Mouse (Mus musculus) heart, postnatal 0 days (tissue): ENCODE data around the gene Slc25a36. TPM values are rescaled to one million over a fixed set of nuclear protein-coding genes. Genes with fewer than 3 reads are reported as not detected.
A peak's percentile ranks its signal among the peaks of the same experiment; 100 is the strongest.

Experiments
- ATAC-seq: fragments of 200-750 bp; cut with Nextera tagmentation; 2 replicates; pipeline ENCODE4 v1.8.0; 2017; ENCODE audit warnings: low read depth, moderate number of reproducible peaks, moderate library complexity; ENCODE audit not compliant: insufficient read depth
- DNase-seq: peaks from one replicate; pipeline ENCODE4 v3.0.0-alpha.2; 2016; ENCODE audit warnings: low spot score
- H3K27ac ChIP-seq: fragments of 300-500 bp; sonication (generic); 2 replicates; pipeline ENCODE4 v1.5.1; 2014; ENCODE audit warnings: low read depth, mild to moderate bottlenecking
- H3K27me3 ChIP-seq: fragments of 300-500 bp; sonication (generic); 2 replicates; pipeline ENCODE4 v1.6.1; 2014; ENCODE audit warnings: low read length, mixed read lengths; ENCODE audit not compliant: control insufficient read depth, insufficient read depth
- H3K36me3 ChIP-seq: fragments of 300-500 bp; sonication (generic); replicated peaks from 2 replicates; pipeline ENCODE4 v1.6.1; 2014; ENCODE audit warnings: low read length, mixed read lengths; ENCODE audit not compliant: control insufficient read depth, insufficient read depth
- H3K4me1 ChIP-seq: fragments of 300-500 bp; sonication (generic); 2 replicates; pipeline ENCODE4 v1.6.1; 2014; ENCODE audit warnings: antibody characterized with exemption; ENCODE audit not compliant: control insufficient read depth, insufficient read depth
- H3K4me2 ChIP-seq: fragments of 300-500 bp; sonication (generic); 2 replicates; pipeline ENCODE4 v1.6.1; 2014; ENCODE audit warnings: low read depth, mild to moderate bottlenecking, low read length, moderate library complexity
- H3K4me3 ChIP-seq: fragments of 300-500 bp; sonication (generic); 2 replicates; pipeline ENCODE4 v1.5.1; 2014; ENCODE audit warnings: low read depth, low read length
- H3K9ac ChIP-seq: fragments of 300-500 bp; sonication (generic); replicated peaks from 2 replicates; pipeline ENCODE4 v1.6.1; 2014; ENCODE audit warnings: low read depth, low read length, mixed read lengths
- H3K9me3 ChIP-seq: fragments of 300-500 bp; sonication (generic); replicated peaks from 2 replicates; pipeline ENCODE4 v1.6.1; 2016; ENCODE audit warnings: low read length; ENCODE audit not compliant: control insufficient read depth
- CTCF ChIP-seq: IDR thresholded peaks from 2 replicates; pipeline ENCODE4 v1.5.1; 2016; ENCODE audit warnings: antibody characterized with exemption, control low read depth, low read depth
- EP300 ChIP-seq: IDR thresholded peaks from 2 replicates; pipeline ENCODE4 v1.6.1; 2016; ENCODE audit warnings: antibody characterized with exemption, low read depth
- whole genome bisulfite sequencing: fragments of 180-500 bp; shearing (Covaris S2); extraction: QIAGEN DNeasy Blood & Tissue Kit; methylation state at CpG from one replicate; pipeline ENCODE4 v1.1.7; 2014; 5-methylcytosine and 5-hydroxymethylcytosine counted together
- polyA plus RNA-seq: library from polyadenylated mRNA; unstranded; fragments of >200 nt; fragmentation: Nextera tagmentation; extraction: Ambion mirVana; gene quantifications from 2 replicates; pipeline ENCODE4 v1.2.1, GENCODE M21; 2015
- total RNA-seq: library from RNA; depleted of rRNA; stranded (reverse); fragments of >200 nt; gene quantifications from 2 replicates; pipeline ENCODE4 v1.2.3, GENCODE M21; 2014; ENCODE audit warnings: low replicate concordance

Gene Slc25a36
- total and polyA plus RNA-seq, 2 experiments from 2014 or later: 26.7 to 43.5 TPM

- H3K4me3 ChIP-seq: no peak overlapping the region
- no peak for TF ChIP-seq EP300
- peak; percentile 38 for TF ChIP-seq CTCF
- ATAC-seq: no peak
- no peaks in the 10 kb centered on the region for H3K27me3 ChIP-seq
- H3K9ac ChIP-seq: no peak overlapping the region
- H3K36me3 ChIP-seq: peaks cover 57% of the 10 kb centered on the region
- no peak overlapping the region for H3K4me2 ChIP-seq
- H3K27ac ChIP-seq: no peak overlapping the region
- WGBS: 63% methylated on average over 4 of the region's 4 CpGs
- no peaks in the 10 kb centered on the region for H3K9me3 ChIP-seq
- DNase-seq: no peak
- no peaks in the 10 kb centered on the region for H3K4me1 ChIP-seq
Measured at GRCm38 (mm10) chr9:97081106-97081862, 29.7 kb downstream of the Slc25a36 start.

- TF ChIP-seq CTCF: no peak
- no peak for TF ChIP-seq EP300
- H3K4me2 ChIP-seq: no peak overlapping the region
- ATAC-seq (no peak), DNase-seq (no peak)
- no peak overlapping the region for H3K9ac ChIP-seq
- H3K36me3 ChIP-seq: peaks cover 11% of the 10 kb centered on the region
- H3K27ac ChIP-seq: no peak overlapping the region
- H3K27me3 ChIP-seq: no peaks in the 10 kb centered on the region
- 76% methylated on average over 5 of the region's 5 CpGs for WGBS
- H3K9me3 ChIP-seq: no peaks in the 10 kb centered on the region
- H3K4me3 ChIP-seq: no peak overlapping the region
- H3K4me1 ChIP-seq: no peaks in the 10 kb centered on the region
Measured at GRCm38 (mm10) chr9:97069911-97070310, 41.0 kb downstream of the Slc25a36 start.

- Histone ChIP-seq H3K4me2 (no peak overlapping the region), H3K27ac (no peak overlapping the region), H3K27me3 (no peaks in the 10 kb centered on the region), H3K9me3 (no peaks in the 10 kb centered on the region), H3K4me1 (no peaks in the 10 kb centered on the region), H3K4me3 (no peak overlapping the region), H3K36me3 (peaks cover 7% of the 10 kb centered on the region), H3K9ac (no peak overlapping the region)
- 91% methylated on average over 5 of the region's 5 CpGs for WGBS
- no peak for DNase-seq
- ATAC-seq: no peak
- no peak for TF ChIP-seq EP300
- TF ChIP-seq CTCF: no peak
Measured at GRCm38 (mm10) chr9:97069466-97069865, 41.5 kb downstream of the Slc25a36 start.

- no peaks in the 10 kb centered on the region for H3K27me3 ChIP-seq
- no peaks in the 10 kb centered on the region for H3K4me1 ChIP-seq
- H3K4me2 ChIP-seq: no peak overlapping the region
- no peaks in the 10 kb centered on the region for H3K9me3 ChIP-seq
- H3K4me3 ChIP-seq: no peak overlapping the region
- ATAC-seq (peak; percentile 66; the same call in 1 of the 2 replicates), DNase-seq (peak; percentile 83)
- H3K36me3 ChIP-seq: peaks cover 4% of the 10 kb centered on the region; the same call in 1 of the 2 replicates
- WGBS: 50% methylated on average over 9 of the region's 9 CpGs
- H3K9ac ChIP-seq: no peak overlapping the region
- TF ChIP-seq EP300 (no peak), CTCF (peak; percentile 89)
- no peak overlapping the region for H3K27ac ChIP-seq
Measured at GRCm38 (mm10) chr9:97068201-97069095, 42.5 kb downstream of the Slc25a36 start.

- Histone ChIP-seq H3K27ac (no peak overlapping the region), H3K36me3 (peaks cover 4% of the 10 kb centered on the region; the same call in 1 of the 2 replicates), H3K27me3 (no peaks in the 10 kb centered on the region), H3K4me3 (no peak overlapping the region), H3K9me3 (no peaks in the 10 kb centered on the region), H3K4me2 (no peak overlapping the region), H3K9ac (no peak overlapping the region), H3K4me1 (no peaks in the 10 kb centered on the region)
- TF ChIP-seq CTCF (no peak), EP300 (no peak)
- ATAC-seq (no peak), DNase-seq (no peak)
- WGBS: 86% methylated on average over 6 of the region's 6 CpGs
Measured at GRCm38 (mm10) chr9:97067761-97068160, 43.2 kb downstream of the Slc25a36 start.
